Mouse (Mus musculus) C3H10T1/2 (cell line): Measurements from ENCODE around the gene Olfr130. TPM values are rescaled to one million over a fixed set of nuclear protein-coding genes. Genes with fewer than 3 reads are reported as not detected.

Source experiments
- polyA plus RNA-seq, 2 experiments: library from polyadenylated mRNA; unstranded; fragments of >200 nt; fragmentation: generic; extraction: Trizol; gene quantifications; one replicate each; pipeline ENCODE4 v1.2.1; 2012; ENCODE audit warnings: missing spikeins in 2 of 2

Gene Olfr130
- not detected for polyA plus RNA-seq

DNA sequence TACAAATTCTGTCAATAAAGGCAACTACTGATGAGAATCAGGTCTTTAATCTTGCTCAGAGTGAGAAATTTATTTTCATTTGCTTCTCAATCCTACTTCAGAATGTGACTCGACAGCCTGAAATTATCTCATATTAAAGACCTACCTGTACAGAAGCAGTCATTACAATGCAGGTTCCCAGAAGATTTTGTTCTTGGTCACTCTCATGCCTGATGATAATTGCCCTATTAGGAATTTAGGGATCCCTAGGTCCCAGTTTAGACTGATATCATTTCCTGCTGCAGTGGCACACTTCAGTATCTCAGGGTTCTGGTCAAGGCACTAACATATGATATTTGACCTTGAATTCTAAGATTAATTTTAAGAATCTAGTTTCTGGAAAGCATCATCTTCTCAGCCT lies at the start of gene Olfr130:
TSS of gene Olfr130 (plus strand) at position 301 of the 400 bp plus-strand sequence.

GRCm38 (mm10) chr17:38059979-38060378 lies 3.7 kb upstream of the Olfr130 start, which contains the start of gene Olfr129:
Gene Olfr129, minus strand, starts transcription at chr17:38060079.

DNA sequence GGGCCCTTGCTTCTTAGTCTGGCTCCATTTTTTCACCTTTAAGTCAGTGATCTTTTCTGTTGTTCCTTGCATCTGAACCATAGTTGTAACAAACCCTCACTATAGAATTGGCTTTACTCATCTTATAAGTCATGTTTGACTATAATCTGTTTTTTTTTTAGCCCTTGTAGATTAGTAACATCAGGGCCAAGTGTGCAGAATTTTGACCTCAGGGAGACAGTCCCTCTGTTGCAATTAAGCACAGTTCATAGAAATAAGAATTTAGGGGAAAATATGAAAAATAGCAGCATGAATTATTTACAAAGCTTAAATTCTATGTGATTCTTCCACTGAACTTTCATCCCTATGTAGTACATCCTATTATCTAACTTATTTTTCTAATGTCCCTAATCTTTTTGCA lies 24.9 kb downstream of the Olfr130 start, which contains the start of gene Olfr131:
TSS of gene Olfr131 (minus strand) at position 101 of the 400 bp plus-strand sequence.

Other genes starting within 250 kb of the Olfr130 start
- not detected for gene Olfr125, start 231.0 kb upstream of the Olfr130 start, polyA plus RNA-seq
- gene Olfr126, start 216.4 kb upstream of the Olfr130 start, polyA plus RNA-seq, result not detected
- not detected for gene Olfr127, start 163.5 kb upstream of the Olfr130 start, polyA plus RNA-seq
- not detected for gene Olfr128, start 143.4 kb upstream of the Olfr130 start, polyA plus RNA-seq
- gene Olfr761, start 110.8 kb upstream of the Olfr130 start, polyA plus RNA-seq, result not detected
- not detected for gene Olfr129, start 3.8 kb upstream of the Olfr130 start, polyA plus RNA-seq
- gene Olfr131, start 24.8 kb downstream of the Olfr130 start, polyA plus RNA-seq, result not detected
- not detected for gene Olfr132, start 70.6 kb downstream of the Olfr130 start, polyA plus RNA-seq
- not detected for gene Olfr133, start 81.4 kb downstream of the Olfr130 start, polyA plus RNA-seq
- not detected for gene Olfr134, start 107.5 kb downstream of the Olfr130 start, polyA plus RNA-seq
- gene Olfr135, start 140.4 kb downstream of the Olfr130 start, polyA plus RNA-seq, result not detected
- not detected for gene Olfr138, start 197.1 kb downstream of the Olfr130 start, polyA plus RNA-seq
- not detected for gene Olfr137, start 243.6 kb downstream of the Olfr130 start, polyA plus RNA-seq